Mouse (Mus musculus): ENCODE results near the gene Fdxr. TPM values are rescaled to one million over a fixed set of nuclear protein-coding genes. Genes with fewer than 3 reads are reported as not detected.

The Fdxr gene
- total RNA-seq (2023): 10.2 and 10.4 TPM in 2 replicates

DNA sequence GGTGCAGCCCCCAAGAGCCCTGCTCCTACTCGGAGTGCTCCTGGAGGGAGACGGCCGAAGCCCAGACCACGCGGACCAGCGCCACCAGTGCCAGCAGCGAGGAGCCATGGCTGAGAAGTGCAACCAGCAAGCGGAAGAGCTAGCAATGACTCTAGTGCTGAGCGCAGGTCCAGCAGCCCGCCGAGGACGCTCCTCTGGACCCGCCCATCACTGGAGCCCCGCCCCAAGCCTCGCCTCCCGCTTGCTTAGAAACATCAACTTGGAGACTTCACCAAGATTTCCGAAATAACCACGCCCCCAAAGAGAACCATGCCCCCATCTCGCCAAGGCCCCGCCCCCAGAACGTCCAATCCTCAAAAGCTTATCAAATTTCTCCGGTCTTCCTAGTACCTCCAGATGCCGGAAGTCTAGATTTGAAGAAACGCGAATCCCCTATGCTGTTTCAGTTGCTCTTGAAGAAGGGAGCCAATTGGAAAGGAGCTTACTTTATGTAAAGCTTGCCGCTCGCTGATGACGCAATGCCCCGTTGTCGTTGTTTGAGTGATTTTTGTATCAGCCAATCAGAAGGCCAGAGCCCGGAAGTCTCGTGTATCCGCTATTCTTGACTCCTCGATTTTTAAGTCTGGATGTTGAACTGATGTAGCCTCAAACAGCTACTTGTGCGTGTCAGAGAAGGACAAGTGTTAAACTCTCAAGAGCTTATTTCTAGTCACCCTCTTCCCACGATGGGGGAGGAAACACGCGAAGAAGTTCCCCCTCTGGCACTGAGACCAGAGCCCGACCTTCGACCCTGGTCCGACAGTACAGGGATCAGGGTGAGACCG, at the start of gene Fdxr:
Gene Fdxr (minus strand): TSS at position 271 of the 824 bp plus-strand sequence.

DNA sequence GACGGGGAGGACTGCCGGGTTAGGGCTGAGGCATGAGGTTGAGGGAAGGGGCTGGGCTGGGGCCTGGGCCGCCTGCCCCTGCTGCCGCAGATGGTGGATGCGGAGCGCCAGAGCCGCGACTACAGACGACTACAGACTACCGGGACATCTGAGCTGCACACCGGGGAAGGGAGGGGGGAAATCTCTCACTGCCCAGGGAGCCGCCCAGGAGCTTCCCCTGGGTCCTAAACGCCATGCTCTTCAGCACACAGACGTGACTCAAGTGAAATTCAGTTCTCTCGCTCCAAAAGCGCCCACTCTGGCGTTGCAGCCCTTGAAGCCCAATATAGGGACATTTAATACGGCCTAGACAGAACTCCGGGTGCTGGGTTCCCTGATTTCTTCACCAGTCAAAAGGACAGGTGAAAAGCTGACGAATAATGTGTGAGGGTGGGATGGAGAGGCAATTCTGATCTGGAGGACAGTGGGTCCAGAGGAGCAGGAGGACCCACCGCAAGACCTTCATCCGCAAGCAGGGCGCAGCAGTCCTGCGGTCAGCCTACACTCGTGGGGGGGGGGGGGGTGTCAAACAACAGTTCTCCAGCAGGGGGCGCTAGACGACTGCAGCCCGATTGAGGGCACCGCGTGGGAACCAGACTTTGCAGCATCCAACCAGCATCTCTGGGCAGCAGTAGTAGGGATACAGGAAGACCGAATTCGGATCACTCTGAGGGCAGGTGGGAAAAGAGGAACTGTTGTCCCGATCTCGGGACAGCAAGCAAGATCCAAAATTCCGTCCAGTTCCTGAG, 45.2 kb upstream of the Fdxr start, which contains the start of gene Ush1g:
Gene Ush1g (minus strand): TSS at position 136 of the 788 bp plus-strand sequence.

DNA sequence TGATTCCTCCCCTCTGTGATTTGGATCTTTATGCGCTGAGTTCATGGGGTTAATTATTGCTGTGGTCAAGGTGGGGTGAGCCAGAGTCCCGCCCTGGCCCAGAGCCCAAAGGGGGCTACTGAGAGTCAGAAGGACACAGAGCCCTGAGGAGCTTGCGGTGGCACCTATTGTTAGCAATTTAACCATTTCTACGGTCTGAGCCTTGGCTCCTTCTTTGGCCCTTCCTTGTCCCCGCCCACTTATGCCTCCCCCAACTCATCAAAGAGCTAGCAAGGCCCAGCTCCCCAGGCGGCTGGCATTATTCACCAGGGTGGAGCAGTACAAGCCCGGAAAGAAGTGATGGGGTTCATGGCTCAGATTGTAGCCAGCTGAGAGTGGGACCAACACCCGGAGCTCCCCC, 30.0 kb upstream of the Fdxr start, which contains the start of gene Otop2:
Gene Otop2 (plus strand): TSS at position 301 of the 400 bp plus-strand sequence.

DNA sequence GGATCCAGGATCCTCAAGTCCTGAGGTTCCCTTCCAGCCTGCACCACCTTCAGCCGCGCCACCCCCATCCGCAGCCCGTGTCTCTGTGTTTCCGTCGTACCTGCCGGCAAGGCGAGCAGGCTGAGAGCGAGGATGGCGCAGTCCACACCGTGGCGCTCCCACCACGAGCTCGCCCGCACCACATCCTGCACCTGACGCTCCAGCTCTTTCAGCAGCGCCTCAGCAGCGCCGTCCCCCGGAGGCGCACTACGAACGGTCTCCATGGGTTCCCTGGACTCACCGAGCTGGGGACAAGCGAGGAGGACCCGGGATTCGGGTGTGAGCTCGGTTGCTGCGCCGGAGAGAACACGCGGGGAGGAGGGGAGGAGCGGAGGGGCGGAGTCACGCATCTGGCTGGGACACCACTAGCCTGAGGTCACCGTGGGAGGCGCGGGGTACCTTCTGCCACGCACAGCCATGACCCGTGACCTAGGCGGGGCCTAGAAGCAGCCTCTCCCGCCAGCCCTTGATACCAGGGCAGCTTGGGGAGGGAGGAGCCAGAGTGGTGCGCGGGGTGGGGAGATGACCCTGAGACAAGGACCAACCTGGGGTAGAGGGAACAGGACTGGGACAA, 20.5 kb upstream of the Fdxr start, which contains the start of gene Fads6:
Gene Fads6 (minus strand): TSS at position 450 of the 613 bp plus-strand sequence.

DNA sequence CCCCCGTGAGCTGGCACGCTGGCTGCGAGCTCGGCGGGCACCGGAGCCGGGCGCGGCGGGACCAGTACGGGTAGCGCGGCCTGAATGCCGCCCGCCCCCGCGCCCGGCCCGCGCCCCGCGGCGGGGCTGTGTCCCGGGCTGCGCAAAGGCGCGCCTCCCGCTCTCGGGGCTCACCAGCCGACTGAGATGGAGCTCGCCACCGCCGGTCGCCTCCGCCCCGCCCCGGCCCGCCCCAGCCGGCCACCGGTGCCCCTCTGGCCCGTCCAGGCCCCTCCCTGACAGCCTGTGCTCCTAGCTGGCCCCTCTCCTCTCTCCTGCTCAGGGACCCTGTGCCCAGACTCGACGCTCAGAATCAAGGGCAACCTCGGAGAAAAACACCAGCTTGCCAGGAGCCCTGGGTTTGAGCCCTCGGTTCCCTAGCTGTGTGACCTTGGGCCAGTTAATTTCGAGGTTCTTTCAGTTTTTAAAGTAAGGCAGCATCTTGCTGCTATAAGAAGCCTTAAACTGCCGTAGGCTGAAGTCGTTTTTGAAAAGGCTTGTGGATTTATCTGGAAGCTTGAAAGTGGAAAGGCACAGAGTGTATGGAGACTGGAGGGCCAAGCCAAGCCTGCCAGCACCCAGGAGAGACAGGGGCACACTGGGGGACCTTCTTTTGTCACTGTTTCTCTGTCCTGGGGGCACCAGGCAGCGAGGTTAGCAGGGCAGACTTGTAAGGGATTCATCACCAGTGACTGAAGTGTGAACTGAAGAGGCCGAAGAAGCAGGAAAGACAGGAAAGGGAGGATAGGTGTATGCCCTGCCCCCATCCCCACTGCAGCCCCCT, 9.6 kb downstream of the Fdxr start, which contains the start of gene Grin2c:
Gene Grin2c (minus strand): TSS at position 183 of the 823 bp plus-strand sequence.

Other genes starting within 250 kb of the Fdxr start
- 6.3 and 17.1 TPM in 2 replicates for gene Cd300ld5, start 239.3 kb downstream of the Fdxr start, total RNA-seq (2023)
- 6.4 and 10.6 TPM in 2 replicates for gene Cd300ld3, start 228.6 kb downstream of the Fdxr start, total RNA-seq (2023)
- 0.36 and 0.66 TPM in 2 replicates for gene Cd300e, start 214.9 kb downstream of the Fdxr start, total RNA-seq (2023)
- 11.4 and 12.3 TPM in 2 replicates for gene Rab37, start 185.6 kb downstream of the Fdxr start, total RNA-seq (2023)
- 194 and 231 TPM in 2 replicates for gene Cd300lf, start 143.1 kb downstream of the Fdxr start, total RNA-seq (2023)
- gene Slc9a3r1, start 113.7 kb downstream of the Fdxr start, total RNA-seq (2023): 170 and 194 TPM in 2 replicates
- gene Tmem104, start 89.6 kb downstream of the Fdxr start, total RNA-seq (2023): 40.2 and 61.4 TPM in 2 replicates
- gene Nat9, start 89.2 kb downstream of the Fdxr start, total RNA-seq (2023): 18.7 and 19.1 TPM in 2 replicates
- gene Grin2c, start 9.8 kb downstream of the Fdxr start, total RNA-seq (2023): not detected in 2 replicates
- gene Fads6, start 20.6 kb upstream of the Fdxr start, total RNA-seq (2023): 2.1 and 2.4 TPM in 2 replicates
- not detected in 2 replicates for gene Otop2, start 30.1 kb upstream of the Fdxr start, total RNA-seq (2023)
- not detected in 2 replicates for gene Ush1g, start 45.0 kb upstream of the Fdxr start, total RNA-seq (2023)
- not detected in 2 replicates for gene Otop3, start 57.7 kb upstream of the Fdxr start, total RNA-seq (2023)
- gene Hid1, start 90.7 kb upstream of the Fdxr start, total RNA-seq (2023): 0.93 and 0.95 TPM in 2 replicates
- 0.14 TPM in 1 of 2 replicates, not detected in the other for gene Cdr2l, start 104.9 kb upstream of the Fdxr start, total RNA-seq (2023)
- gene Mrpl58, start 126.7 kb upstream of the Fdxr start, total RNA-seq (2023): 23.7 and 42.3 TPM in 2 replicates
- 166 and 192 TPM in 2 replicates for gene Atp5h, start 142.9 kb upstream of the Fdxr start, total RNA-seq (2023)
- 20.6 and 26.8 TPM in 2 replicates for gene Kctd2, start 143.1 kb upstream of the Fdxr start, total RNA-seq (2023)
- gene Trim80, start 163.5 kb upstream of the Fdxr start, total RNA-seq (2023): not detected in 2 replicates
- not detected in 2 replicates for gene Slc16a5, start 185.4 kb upstream of the Fdxr start, total RNA-seq (2023)
- 79.7 and 93.7 TPM in 2 replicates for gene Armc7, start 198.6 kb upstream of the Fdxr start, total RNA-seq (2023)
- 35.0 and 36.8 TPM in 2 replicates for gene Nt5c, start 214.8 kb upstream of the Fdxr start, total RNA-seq (2023)
- gene Jpt1, start 237.3 kb upstream of the Fdxr start, total RNA-seq (2023): 107 and 122 TPM in 2 replicates

Measured in neutrophil, adult 65 days (primary cell).